Mouse (Mus musculus) adrenal gland, postnatal 14 days (tissue): ENCODE measurements at regions not wholly inside any gene's neighbourhood (a gene's known extent, or its start where the extent isn't known, plus 50 kb on each side); places are given as distances from the start of the nearest gene placed in this dataset.

Source experiments
- DNase-seq: peaks from one replicate; pipeline ENCODE4 v3.0.0; 2021; ENCODE audit warnings: mixed read lengths

DNA sequence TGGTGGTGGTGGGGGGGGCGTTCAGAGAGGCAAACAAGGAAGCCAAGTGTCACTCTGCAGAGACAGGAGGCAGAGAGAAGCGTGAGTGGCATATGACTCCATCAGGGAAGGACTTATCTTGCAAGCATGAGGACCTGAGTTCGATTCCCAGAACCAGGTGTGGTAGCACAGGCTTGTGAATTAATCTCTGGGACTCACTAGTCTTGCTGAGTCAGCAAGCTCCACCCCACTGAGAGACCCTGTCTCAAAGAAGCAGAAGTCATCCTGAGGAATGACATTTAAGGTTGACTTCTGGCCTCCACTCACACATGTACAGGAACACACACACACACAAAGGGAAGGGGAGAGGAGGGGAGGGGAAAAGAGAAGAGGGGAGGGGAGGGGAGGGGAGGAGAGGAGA lies 156.5 kb downstream of the Rplp1 start:
- DNase-seq, result no peak

DNA sequence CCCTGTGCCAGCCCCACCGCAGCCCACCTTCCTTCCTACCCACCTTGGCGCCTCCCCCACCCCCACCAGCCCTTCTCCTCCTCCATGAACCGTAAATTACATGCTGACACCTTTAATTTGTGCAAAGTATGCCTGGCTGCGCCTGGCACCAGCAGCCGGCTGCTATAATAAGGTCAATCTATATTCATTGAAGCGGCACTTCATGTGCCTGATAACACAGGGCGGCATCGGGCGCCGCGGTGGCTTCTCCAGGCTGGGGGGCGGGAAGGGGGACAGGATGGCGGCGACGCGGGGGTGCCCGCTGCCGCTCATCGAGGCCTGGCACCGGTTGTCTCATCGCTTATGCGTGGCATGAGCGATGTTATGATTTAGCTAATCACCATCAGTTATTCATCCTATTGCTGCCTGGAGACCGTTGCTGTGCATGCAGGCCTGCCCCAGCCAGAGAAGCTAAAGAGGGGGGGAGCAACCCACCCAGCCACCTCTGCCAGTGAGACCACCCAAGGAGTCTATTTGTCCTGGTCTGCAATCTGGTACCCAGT lies 157.5 kb downstream of the Rplp1 start:
- peak; percentile 16 for DNase-seq

DNA sequence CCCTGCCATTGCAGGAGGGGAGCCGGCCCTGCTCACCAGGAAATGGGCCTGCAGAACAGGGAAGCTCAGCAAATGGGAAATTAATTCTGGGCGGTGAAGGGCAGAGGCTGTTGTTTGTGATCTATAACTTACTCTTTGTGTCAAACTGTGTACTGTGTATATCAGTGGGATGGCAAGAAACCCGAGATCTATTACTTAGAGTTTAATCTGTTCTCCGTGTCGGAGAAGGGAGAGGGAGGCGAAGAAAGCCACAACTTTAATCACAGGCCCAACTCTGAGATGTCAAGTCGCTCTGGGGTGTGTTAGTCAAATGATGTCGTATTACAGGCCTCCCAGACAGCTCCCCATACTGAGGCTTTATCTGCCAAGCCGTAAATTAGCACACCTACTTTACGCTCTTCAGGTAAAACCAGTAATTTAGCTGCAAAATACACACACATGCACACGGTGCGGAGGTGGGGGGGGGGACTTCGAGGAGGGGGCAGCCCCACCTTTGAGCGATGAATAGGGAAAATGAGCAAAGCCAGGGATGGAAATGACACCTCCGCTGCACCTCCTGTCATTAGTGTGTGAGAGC lies 158.0 kb downstream of the Rplp1 start:
- DNase-seq, result no peak

DNA sequence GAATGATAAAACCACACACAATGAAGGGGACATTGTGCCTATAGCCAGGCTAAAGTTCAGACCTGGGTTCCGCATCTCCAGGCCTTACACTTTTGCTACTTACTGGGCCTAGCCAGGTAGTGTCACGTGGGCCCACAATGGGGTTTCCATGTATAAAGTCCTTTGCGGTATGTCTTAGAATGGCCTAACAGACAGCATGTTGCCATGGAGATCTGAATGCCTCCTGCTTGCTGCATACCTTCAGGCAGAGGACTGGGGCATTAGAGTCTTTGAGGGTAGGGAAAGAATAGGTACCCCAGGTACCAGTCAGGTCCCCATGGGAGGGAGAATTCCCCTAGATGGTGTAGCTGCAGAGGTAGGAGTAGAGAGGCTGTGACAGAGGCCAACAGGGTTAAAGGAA lies 159.0 kb downstream of the Rplp1 start:
- DNase-seq, result no peak

DNA sequence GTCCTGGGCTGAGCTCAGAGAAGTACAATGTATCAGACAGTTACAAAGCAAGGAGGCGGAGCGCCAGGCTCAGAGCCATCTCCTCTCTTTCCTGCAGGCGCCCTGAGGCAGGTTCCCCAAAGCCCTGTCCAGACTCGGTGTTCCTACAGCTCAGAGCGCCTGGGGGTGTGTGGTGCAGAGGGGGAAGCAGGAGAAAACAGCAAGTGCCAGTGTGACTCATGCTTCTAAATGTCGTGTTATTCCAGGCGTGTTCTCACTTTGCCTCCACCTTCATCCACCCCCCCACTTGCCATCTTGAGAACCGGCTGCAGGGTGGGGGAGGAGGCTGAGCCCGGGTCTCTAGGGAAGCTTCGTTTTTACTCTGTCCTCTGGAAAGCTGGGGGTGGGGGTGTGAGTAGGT lies 160.5 kb downstream of the Rplp1 start:
- DNase-seq, result peak; percentile 46

DNA sequence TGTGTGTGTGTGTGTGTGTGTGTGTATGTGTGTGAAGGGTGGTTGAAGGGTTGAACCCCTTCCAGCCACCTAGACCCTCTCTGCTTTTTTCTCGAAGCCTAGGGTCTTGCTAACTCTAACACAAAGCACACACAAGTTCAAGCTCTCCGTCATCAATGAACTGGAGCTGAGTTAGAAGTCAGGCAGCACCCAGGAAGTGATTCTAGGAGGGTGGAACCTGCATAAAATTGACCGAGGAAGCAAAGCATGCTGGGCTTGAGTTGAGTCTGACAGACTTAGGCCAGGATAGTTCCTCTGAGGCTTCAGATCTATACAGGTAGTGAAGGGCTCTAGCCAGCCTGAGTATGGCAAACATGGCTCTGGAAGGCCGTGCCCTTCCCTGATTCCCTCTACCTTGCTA lies 165.1 kb downstream of the Rplp1 start:
- DNase-seq, result no peak

DNA sequence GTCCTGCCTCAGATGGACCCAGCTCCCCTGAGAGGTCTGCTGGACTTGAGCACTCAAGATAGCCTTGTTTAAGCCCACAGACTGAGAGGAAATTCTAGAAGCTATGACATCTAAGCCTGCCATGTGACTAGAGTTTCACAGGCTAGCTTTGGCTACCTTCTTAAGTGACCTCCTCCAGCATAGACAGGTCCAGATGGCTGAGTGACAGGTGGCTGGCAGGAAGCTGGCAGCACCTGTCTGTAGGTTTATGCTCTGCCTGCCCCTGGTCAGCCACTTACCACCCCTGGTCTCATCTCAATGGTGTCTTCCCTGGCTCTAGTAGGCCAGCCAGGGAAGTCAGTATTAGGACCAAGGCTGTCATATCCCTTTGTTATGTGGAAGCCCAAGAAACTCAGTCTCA lies 165.9 kb downstream of the Rplp1 start:
- DNase-seq, result no peak

DNA sequence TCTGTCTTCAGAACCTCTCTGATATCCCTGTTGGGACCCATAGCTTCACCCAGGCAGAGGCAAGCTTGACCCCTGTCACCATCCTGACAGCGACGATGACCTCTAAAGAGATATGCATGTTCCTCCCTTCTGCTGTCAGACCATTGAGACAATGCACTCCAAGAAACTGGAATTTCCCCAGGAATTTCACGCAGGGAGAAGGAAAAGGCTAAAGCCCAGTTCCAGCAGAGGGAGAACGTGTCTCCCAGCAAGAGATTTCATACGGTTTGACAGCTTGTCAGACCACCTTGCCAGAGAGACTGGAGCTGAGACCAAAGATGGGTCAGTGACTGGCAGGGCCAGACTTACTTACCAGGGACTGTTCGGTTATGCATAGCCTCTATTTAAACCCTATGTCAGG lies 167.9 kb downstream of the Rplp1 start:
- no peak for DNase-seq

DNA sequence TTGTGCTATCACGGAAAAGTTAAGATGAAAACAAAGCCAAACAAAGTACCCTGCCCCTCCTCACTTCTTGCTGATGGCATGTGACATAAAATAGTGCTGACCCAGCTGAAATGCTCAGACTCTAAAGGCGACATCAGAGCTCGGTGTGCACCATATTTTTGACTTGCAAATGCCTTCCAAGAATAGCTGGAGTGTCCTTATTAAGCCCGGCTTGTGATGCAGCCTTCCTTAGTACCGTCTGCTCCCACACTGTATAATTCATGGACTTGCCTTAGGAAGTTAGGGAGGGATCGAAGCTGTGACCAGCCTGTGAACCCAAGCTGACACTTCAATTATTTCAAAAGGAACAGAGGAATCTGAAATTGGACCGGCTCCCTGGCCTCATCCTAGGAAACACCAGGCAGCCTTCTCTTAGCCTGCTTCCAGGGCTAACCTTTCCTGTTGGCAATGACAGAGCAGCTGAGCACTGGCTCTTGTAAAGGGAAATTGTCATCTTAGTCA lies 169.0 kb downstream of the Rplp1 start:
- peak; percentile 45 for DNase-seq

DNA sequence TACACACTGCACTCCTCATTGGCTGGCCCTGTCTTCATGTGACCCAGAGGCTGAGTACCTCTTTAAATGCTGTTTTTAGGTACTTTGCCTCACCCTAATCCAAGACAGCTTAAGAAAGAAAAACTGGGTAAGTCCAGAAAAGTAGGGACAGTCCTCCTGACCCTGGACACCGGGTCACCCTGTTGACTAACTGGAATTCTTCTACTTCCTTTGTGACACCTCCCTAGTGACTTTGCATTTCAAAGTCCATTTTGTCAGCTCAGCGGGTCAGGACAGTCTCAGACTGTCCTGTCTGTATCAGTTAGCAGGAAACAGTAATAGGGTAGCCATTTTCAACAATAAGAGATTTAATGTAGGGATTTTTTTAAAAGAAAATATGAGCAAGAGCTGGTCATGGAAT lies 180.8 kb downstream of the Rplp1 start:
- no peak for DNase-seq

DNA sequence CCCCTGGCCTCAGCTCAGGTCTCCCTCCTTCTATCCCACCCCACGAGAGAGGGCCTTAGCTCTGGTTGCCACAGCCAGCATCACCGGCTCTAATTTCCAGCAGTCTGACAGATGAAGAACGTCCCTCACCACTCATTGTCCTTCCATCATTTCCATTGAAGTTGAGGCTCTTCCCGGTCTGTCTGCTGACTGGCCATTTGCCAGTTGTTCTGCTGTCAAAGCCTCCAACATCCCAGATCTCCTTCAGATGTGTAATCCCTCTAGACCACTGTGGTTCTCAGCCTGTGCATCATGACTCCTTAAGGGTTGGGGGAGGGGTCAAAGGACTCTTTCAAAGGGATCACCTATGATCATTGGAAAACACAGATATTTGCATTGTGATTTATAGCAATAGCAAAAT lies 181.6 kb downstream of the Rplp1 start:
- DNase-seq, result no peak

DNA sequence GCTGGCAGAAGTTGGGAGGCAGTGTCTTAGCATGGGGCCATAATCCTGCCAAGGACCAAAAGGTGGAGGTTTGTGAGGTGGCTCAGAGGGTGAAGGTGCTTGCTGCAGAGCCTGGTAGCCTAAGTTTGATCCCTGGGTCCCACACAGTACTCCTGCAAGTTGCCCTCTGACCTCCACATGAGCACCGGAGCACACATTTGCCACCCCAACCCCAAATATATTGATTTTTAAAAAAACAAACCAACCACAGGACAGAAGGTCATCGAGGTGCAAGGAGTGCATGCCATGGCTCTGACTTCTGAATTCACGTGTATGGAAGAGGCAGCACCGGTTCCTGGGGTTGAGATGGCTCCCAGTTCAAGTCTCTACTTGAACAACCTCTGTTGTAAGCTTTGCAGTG lies 186.2 kb downstream of the Rplp1 start:
- DNase-seq, result no peak

DNA sequence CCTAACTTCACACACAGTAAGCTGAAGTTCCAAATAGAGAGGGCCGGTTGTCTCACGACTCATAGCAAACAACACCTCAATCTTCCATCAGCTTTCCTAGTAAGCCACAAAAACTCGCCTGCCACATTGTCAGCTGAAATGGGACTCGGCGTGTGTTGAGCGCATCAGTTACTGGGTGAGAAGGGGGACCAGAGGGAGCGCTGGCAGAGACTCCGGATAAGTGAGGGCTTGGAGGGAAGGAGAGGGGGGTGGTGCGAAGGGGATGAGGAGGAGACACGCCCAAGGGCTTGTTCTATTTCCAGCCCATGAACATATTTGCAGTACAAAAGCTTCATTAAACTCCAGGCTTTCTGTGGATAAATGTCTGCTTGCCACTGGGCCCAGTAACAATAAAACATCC lies 186.7 kb downstream of the Rplp1 start:
- DNase-seq, result no peak

DNA sequence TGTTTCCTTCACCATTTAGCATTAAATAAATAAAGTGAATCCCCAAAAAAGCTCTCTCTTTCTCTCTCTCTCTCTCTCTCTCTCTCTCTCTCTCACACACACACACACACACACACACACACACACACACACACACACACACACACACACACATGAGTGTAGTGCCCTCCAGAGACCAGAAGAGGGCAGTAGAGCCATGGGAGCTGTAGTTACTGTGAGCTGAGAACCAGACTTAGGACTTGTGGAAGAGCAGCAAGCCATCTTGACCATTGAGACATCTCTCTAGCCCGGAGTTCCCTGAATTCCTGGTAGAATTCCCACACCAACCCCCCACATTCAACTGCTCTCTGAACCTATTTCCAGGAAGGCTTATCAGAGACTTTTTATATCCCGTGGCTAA lies 190.3 kb downstream of the Rplp1 start:
- no peak for DNase-seq

DNA sequence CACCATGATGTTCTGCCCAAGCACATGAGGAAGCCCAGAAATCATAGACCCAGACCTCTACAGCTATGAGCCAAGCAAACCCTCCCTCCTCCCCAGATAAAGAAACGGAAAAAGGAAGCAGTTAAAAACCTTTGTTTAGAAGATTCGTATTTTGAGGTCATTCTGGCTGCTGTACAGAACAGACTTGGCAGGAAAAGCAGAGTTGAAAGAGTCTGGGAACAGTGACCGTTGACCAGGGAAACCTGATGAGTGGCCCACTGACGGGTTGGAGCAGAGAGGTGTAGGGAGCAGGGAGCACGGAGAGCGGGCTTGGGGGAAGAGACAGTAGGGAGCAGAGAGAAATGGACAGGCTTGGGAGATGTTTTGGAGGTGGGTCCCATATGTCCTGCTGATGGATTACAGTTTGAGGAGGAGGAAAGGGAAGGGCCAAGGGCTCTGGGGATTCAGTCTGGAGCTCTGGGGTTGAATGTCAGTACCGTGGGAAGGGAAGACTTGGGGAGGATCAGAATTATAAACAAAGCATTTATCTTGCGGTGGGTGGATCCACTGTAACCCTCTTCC lies 191.2 kb downstream of the Rplp1 start:
- DNase-seq, result peak; percentile 49

DNA sequence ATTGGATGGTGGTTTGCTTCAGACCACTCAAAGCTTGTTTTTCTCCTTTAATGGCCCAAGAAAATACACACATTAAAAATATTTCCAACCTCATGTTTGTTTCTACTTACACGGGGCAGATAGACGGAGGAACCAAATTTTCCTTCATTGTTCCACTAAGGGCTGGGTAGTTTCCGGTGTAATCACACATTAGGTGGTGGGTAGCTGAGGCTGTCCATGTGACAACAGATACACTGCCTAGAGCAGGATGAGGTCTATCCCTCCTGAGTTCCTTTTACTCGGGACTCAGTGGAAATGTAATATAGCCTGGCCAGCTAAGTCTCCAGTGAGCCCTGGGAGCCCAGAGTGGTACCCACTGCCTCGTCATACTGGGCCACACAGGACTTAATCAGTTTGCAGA lies 192.5 kb downstream of the Rplp1 start:
- DNase-seq, result no peak

DNA sequence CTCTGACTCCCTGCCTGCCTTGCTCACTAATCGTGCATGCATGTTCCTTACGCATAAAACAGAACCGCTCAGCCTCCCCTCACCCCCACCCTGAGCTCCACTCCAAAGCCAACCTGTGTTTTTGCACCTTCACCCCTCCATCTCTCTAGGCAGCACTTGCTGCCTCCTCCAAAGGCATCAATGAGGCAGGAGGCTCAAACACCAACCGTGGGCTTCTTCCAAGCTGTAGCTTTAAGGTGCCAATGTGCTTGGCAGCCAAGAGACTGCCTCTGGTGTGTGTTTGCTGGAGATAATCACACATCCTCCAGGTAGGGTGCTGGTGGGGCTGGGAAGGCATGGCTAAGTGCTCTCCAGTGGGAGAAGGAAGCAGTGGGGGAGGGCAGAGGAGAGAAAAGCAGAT lies 193.3 kb downstream of the Rplp1 start:
- DNase-seq, result no peak

DNA sequence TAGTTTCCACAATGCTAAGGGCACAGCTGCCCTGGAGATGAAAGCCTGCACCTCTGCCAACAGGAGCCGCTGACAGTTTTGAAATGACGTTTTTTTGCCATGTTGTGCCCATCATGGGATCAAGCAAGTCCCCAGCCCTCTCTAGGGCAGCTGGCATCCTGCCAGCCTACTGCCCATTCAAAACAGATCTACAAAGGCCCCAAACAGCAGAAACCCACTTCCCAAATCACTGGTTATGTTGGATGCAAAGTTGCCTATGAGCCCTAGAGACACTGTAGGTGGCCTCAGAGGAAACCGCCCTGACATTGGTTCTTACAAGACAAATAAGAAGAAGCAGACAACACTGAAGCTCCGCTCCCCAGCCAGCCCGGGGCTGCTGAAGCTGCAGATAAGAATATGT lies 194.1 kb downstream of the Rplp1 start:
- no peak for DNase-seq

DNA sequence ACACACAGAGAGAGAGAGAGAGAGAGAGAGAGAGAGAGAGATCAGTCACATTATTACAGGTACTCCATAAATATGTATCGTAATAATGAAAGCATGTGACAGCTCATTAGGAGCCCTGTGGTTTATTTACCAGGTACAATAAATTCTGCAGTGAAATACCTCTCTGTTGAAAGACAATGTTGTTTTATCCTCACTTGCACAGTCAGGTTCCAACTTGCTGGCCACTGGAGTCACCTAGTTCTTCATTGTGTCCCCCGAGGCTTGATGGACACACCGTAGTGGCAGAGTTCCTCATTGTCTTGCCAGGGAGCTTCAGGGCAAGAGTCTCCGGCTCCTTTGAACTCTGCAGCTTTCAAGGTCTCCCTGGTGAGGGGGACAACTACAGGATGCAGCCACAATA lies 197.6 kb downstream of the Rplp1 start:
- no peak for DNase-seq

DNA sequence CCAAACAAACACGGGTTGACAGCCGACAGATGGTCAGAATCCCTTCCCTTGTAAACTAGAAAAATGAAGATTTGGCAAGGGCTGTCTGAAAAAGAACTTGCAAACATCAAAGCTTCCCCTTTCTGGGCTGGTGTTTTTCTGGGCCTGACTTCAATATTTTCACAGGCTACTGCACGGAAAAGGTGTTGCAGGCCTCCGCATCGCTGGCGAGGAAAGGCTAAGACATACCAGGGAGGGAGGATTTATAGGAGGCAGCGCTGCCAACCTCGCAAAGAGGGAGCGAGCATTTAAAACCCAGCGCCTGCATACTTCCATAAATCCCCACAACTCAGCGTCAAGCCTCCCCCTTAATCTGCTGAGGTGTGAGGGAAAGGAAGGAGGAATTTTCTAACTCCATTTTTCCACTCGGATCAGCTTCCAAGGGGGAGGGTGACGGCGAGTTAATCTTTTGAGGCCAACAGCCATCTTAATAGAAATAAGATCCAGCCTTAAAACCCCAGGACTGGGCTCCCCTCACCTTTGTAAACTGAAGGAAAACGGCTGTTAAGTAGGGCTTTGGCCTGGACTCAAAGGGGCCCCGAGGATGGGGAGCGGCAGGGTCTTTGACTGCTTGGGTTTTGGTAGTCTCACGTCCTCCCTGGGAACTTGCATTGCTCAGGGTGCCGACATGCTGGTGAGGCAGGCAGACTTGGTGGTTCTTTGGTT lies 199.9 kb downstream of the Rplp1 start:
- no peak for DNase-seq

DNA sequence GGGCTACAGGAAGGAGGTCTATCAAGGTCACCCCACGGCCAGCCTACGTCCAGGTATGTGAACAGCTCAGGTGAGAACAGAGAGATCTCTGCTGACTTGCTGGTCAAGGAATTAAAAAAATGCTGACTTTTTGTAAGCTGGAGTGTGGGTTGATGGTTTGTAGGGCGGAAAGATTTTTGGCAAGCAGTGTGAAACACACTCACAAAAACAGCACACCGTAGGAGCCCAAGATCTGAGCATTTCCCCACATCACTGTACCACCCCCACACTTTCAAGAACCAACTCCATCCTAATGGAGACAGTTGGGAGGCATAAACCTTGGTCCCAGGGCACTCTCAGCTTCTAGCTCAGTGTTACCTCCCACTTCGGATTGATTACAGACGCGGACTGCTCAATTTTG lies 200.5 kb downstream of the Rplp1 start:
- no peak for DNase-seq

DNA sequence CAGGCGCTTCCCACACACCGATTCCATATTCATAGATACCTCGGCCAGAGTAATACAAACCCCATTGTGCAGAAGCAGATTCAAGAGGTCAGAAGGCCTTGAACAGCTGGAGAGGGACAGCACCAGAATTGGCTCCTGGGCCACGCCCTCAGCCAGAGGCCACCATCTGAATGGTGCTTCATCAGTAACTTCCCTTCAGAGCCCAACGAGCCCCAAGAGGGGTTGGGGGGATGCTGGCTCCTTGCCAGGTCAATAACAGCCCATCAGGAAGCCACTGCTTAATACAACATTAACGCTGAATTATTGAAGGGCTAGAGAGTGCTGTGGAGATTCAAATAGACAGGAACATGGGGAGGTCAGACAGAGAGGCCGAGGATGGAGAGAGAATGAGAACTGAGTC lies 203.0 kb downstream of the Rplp1 start:
- DNase-seq, result no peak

DNA sequence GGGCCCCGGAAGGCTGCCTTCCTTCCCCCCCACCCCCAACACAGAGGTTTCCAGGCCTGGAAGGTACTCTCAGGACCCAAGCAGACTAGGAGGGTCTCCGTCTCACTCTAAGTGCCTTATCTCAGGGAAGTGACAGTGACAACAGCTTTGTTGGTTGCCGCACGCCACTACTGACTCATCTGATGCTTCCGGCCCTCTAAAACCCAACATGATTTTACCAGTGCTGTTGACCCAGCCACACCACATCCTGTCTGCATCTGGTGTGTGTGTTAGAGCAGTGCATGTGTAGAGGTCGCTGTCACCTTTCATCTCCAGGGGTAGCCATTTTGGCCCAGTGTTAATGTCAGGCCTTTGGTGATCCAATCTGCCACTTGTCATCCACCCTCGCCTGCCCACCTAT lies 206.5 kb downstream of the Rplp1 start:
- DNase-seq, result peak; percentile 28

DNA sequence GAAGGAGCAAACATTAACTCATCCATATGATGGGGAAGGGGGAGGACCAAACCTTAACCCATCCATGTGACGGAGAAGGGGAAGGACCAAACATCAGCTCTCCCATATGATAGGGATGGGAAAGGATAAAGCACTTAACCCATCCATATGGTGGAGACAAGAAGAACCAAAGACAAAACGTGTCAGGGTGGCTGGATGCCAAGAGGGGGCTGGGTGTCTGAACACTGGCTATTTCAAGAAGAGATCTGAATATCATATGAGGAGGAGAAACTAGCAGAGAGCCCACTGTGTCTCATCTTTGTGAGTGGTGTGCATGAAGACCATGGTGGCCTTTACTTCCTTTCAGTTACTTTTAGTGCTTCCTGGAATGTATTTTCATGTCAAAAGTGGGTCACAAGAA lies 207.0 kb downstream of the Rplp1 start:
- no peak for DNase-seq
